Mouse (Mus musculus): ENCODE results near the gene Entpd5.

The Entpd5 gene

DNA sequence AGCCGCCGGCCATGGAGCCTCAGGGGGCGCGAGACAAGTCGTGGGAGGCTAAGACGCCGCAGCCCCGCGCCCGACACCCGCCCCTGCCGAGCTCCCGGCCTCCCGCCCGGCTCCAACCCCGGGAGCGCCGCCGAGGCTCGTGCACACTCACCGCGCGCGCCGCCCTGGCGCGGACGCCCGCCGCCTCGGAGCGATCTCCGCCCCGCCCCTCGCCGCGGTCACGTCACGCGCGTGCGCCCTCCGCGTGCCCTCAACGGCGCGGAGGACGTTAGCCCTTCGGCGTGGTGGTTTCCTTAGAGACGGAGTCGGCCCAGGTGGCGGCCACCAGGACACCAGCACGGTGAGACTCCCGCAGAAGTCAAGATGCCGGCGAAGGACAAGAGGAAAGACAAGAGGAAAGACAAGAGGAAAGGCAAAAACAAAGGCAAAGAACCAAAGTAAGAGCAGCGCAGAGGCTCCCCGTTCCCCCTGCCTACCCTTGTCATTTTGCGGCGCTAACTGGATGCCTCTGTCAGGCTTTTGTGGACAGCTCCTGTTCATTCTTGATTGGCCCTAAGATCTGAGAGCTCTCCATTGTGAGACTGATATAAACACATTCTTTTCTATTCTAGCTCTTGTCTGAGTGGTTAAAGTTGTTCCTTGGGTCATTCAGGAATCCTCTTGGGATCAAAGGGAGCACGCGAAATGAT, at the start of gene Entpd5, which contains the start of gene Bbof1:
TSS of gene Entpd5 (minus strand) at position 211 of the 689 bp plus-strand sequence.
TSS of gene Bbof1 (plus strand) at position 253 of the 689 bp plus-strand sequence.
- DNase-seq, result peak; percentile 93

GRCm38 (mm10) chr12:84456911-84457310, 48.1 kb upstream of the Entpd5 start:
- DNase-seq, result no peak

DNA sequence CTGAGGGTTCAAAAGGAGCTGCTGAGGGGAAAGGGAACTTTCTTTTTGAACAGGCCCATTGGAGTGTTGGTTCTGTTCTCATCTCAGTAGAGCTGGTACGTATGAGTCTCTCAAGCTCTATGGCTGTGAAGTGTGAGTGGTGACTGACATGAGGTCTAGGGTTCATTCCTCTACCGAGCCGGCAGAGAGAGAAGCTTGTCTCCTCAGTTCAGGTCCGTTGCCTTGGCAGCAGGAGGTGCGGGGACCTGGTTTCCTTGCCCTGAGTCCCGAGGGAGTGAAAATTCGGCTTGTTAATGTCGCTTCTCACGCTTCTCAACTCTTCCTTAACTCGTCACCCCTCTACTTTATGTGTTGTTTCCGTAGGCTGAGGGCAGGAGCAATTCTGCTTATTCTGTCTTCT, 43.0 kb upstream of the Entpd5 start:
- DNase-seq, result no peak

DNA sequence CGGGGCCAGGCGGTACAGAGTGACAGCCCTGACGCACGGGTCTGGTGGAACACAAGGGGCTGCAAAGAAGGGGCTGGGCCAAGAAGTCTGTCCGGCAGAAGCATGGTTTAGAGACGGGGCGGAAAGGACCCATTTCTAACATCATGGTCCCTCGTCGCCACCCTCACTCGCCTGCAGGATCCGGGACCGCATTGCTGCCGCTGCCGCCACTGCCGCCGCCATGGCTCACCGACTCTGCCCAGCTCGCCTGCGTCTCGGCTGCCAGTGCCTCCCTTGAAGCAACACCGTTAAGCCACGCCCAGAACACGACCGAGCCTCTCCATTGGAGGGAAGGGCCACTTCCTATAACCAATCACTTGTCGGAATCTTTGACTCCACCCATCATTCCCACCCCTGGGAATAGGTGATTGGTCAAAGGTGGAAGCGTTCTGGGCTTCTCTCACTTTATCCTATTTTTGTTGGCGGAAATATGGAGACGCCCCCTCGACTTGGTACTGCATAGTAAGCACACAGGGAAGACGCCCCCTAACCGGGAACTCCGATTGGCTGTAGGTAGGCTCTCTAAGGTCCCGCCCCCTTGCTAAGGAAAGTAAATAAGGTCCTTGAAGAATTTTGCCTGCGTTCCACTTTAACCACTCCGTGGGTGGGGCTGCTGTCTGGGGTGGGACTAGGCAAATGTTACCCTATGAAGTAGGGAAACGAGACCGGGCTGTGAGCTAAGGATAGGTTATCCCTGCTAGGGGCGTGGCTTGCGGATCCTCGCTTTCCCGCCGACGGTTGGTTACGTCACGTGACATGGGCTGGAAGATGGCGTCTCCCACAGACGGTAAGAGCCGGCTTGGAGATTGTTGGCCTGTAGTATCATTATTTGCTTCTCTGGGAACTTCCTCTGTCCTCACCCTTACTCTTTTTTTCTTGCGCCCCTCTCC, 42.2 kb upstream of the Entpd5 start, which contains the start of the genes Aldh6a1 and Lin52:
TSS of gene Aldh6a1 (minus strand) at position 287 of the 929 bp plus-strand sequence.
TSS of gene Lin52 (plus strand) at position 705 of the 929 bp plus-strand sequence.
- DNase-seq, result peak; percentile 94

GRCm38 (mm10) chr12:84450351-84450717, 41.5 kb upstream of the Entpd5 start:
- no peak for DNase-seq

DNA sequence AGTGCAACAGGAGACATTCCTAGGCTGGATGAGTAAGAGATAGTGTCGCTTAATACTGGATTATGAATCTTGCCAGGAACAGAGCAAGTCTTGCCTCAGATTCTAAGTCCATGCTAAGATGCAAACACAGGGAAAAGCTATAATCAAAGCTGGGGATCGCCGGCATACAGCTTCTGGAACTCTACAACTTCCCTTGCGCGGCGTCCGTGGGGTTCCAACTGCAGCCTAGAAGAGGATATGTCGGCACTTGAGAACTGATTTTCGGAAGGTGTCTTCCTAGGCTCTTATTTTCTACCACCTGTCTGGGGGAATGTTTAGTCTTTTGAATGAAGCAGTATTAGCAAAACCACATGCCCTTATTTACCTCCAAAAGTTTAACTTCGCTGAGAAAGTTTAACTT, 41.1 kb upstream of the Entpd5 start:
- DNase-seq, result no peak

DNA sequence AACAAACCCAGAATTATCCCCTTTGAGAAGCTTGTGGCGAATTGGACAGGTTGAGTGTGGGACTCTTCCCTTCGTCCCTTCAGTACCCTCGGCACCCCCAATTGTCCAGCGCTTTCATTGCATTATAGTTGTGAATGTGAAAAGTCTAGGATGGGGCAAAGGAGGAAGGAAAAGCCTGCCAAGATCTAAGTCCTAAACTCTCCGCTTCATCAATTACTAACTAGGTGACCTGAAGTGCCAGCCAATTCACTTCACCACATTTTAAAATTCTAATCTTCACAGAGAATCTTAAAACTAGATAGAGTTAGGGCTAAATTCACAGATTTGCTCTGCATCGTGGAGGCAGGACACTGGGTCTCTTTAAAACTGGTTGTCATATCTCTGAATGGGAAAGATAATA, 39.4 kb upstream of the Entpd5 start:
- no peak for DNase-seq

- DNase-seq, result no peak
Observed at GRCm38 (mm10) chr12:84447386-84447785, 38.6 kb upstream of the Entpd5 start.

DNA sequence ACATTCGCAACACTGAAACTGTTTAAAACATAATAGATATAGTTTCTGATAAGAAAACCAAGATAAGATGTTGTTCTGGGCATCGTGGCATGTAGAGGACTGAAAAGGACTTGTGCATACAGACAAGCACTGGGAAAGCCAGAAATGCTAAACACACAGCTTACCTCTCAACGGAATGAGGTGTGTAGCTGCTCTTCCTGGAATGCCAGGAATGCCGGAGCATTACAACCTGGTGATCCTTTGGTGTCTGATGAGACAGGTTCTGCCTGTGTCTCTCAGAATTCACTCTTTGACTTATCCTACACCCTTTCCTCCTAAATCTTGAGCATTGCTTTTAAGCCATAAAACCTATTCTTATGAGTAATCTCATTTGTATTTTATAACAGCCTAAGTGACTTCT, 33.7 kb upstream of the Entpd5 start:
- no peak for DNase-seq

GRCm38 (mm10) chr12:84438697-84439096, 29.9 kb upstream of the Entpd5 start:
- DNase-seq, result no peak

- DNase-seq, result no peak
Observed at GRCm38 (mm10) chr12:84429825-84430224, 21.0 kb upstream of the Entpd5 start.

- DNase-seq, result no peak
Observed at GRCm38 (mm10) chr12:84423990-84424389, 15.2 kb upstream of the Entpd5 start.

GRCm38 (mm10) chr12:84417605-84417922, 8.7 kb upstream of the Entpd5 start:
- DNase-seq, result no peak

DNA sequence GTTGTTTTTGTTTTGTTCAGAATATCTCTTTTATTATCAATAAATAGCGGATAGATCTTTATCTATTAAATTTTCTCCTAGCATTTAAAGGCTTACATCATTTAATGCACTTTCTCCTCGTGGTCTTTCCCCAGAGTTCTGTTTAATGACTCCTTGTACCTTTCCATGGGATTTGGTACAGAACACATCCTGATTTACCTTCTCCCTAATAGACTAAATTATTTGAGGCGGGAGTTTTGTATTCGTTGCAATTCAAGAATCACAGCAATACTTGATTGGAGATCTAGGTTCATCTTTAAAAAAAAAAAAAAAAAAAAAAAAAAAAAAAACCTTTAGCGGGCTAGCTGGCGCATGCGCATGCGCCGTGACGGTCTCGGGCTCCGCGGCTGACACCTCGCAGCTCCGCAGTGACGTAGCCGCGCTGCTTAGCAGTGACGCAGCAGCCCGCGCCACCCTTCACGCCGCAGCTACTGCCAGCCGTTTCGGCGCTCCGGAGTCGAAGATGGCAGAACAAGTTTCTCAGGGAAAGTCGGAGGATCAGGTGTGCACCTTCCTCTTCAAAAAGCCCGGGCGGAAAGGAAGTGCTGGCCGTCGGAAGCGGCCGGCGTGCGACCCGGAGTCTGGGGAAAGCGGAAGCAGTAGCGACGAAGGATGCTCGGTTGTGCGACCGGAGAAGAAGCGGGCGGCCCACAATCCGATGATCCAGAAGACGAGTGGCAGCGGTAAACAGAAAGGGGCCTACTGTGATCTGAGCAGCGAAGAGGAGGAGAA, 8.2 kb upstream of the Entpd5 start, which contains the start of gene Rnf113a2:
TSS of gene Rnf113a2 (plus strand) at position 363 of the 771 bp plus-strand sequence.
- DNase-seq, result peak; percentile 74

- peak; percentile 41 for DNase-seq
Observed at GRCm38 (mm10) chr12:84407874-84408818, 683 bp downstream of the Entpd5 start.

DNA sequence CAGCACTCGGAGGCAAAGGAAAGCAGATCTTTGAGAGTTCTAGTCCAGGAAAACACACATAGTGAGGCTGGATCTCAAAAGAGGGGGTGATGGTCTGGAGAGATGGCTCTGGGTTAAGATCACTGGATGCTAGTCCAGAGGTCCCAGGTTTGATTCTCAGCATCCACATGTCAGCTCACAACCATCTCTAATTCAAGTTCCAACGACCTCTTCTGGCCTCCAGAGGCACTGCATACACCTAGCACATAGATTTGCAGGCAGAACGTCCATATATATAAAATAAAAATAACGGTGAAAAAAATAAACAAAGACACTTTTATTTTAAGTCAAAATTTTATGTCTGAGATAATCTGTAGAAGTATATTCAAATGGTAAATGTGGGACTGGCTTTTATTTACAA, 1.6 kb downstream of the Entpd5 start:
- no peak for DNase-seq

GRCm38 (mm10) chr12:84404541-84404940, 4.3 kb downstream of the Entpd5 start:
- no peak for DNase-seq

- no peak for DNase-seq
Observed at GRCm38 (mm10) chr12:84402923-84403322, 5.9 kb downstream of the Entpd5 start.

DNA sequence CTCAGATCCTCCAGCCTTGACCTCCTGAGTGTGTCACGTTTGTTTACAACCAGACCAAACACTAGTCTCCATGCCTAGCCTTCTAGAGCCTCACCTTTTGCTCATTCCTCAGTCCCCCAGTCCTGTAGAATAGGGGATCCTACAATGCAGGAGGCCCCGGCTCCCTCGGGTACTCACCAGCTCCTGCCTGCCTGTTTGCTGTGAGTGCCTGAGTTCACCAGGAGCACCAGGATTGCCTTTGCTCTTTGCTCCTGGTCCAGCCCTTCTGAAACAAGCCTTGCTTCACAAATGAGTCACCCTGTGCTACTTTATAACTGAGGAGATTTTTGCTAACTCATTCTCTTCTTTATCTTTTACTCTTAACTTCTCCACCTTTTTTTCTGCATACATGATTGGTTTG, 8.2 kb downstream of the Entpd5 start:
- DNase-seq, result no peak

DNA sequence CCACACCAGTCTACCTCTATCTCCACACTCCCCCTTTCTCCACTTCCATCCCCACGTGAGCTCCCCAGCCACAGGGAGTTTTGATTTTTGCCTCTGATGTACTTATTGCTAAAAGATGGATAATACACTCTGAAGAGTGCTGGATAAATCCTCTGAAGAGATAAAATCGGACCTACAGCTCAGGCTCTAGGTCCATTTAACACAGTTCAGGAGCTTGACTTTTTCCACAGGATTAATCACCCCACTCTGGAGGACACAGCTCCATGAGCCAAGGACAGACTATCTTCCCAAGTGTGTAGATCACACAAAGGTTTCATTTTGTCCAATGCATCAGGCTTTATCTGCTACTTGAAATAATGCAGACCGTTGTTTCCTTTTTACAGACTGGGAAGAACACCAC, 8.8 kb downstream of the Entpd5 start:
- DNase-seq, result no peak

- DNase-seq, result no peak
Observed at GRCm38 (mm10) chr12:84399663-84400062, 9.2 kb downstream of the Entpd5 start.

DNA sequence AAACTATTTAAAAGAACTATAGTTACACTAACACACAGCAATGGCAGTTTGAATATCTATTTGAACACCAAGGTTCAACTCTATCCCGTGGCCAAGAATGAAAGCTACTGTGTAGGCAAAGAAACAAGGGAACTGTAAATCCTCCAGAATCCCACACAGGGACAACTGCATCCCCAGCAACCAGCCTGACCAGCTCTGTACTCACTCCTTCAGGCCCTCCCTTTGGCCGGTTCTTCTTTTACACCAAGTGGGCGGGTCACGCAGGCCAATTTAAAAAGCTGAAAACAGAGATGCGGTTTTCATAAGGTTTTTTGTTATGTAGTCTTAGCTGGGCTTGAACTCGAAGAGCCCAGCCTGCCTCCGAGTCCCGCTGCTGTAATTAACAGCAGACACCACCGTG, 9.7 kb downstream of the Entpd5 start:
- DNase-seq, result no peak

All from cerebellum, adult 8-10 months (tissue).